Mouse (Mus musculus) embryonic facial prominence, embryonic 13.5 days (tissue): ENCODE data around the gene Mnat1. TPM values are rescaled to one million over a fixed set of nuclear protein-coding genes. Genes with fewer than 3 reads are reported as not detected.
"Not testable (repeated sequence)": the region's sequence is repeated elsewhere in the genome, so short reads cannot be mapped to it uniquely, and the experiment has no call there.

Source experiments
- ATAC-seq: fragments of 200-750 bp; cut with Nextera tagmentation; 2 replicates; pipeline ENCODE4 v1.8.0; 2017; ENCODE audit warnings: low read depth; ENCODE audit not compliant: insufficient number of reproducible peaks, insufficient read depth, low FRiP score, low TSS enrichment
- H3K27ac ChIP-seq: fragments of 300-500 bp; sonication (generic); 2 replicates; pipeline ENCODE4 v1.5.1; 2015; ENCODE audit warnings: moderate library complexity, mild to moderate bottlenecking, inconsistent platforms
- H3K27me3 ChIP-seq: fragments of 300-500 bp; sonication (generic); 2 replicates; pipeline ENCODE4 v1.6.1; 2015; ENCODE audit warnings: mild to moderate bottlenecking, inconsistent platforms
- H3K36me3 ChIP-seq: fragments of 300-500 bp; sonication (generic); 2 replicates; pipeline ENCODE4 v1.6.1; 2015; ENCODE audit warnings: mild to moderate bottlenecking, inconsistent platforms
- H3K4me1 ChIP-seq: fragments of 300-500 bp; sonication (generic); 2 replicates; pipeline ENCODE4 v1.6.1; 2015; ENCODE audit warnings: inconsistent platforms
- H3K4me2 ChIP-seq: fragments of 300-500 bp; sonication (generic); 2 replicates; pipeline ENCODE4 v1.6.1; 2015; ENCODE audit warnings: moderate library complexity, mild to moderate bottlenecking, inconsistent platforms
- H3K4me3 ChIP-seq: fragments of 300-500 bp; sonication (generic); 2 replicates; pipeline ENCODE4 v1.5.1; 2015; ENCODE audit warnings: mild to moderate bottlenecking, inconsistent platforms
- H3K9ac ChIP-seq: fragments of 300-500 bp; sonication (generic); 2 replicates; pipeline ENCODE4 v1.6.1; 2015; ENCODE audit warnings: mild to moderate bottlenecking, inconsistent platforms
- H3K9me3 ChIP-seq: fragments of 300-500 bp; sonication (generic); 2 replicates; pipeline ENCODE4 v1.6.1; 2016; ENCODE audit warnings: inconsistent platforms
- WGBS: fragments of 180-500 bp; shearing (Covaris S2); methylation state at CpG from one replicate; pipeline ENCODE4 v1.1.7; 2015; ENCODE audit warnings: mixed read lengths; 5-methylcytosine and 5-hydroxymethylcytosine counted together
- polyA plus RNA-seq: library from polyadenylated mRNA; unstranded; fragments of >200 nt; fragmentation: Nextera tagmentation; extraction: Ambion mirVana; gene quantifications from 2 replicates; pipeline ENCODE4 v1.2.1, GENCODE M21; 2015

Mnat1 gene
- polyA plus RNA-seq, 1 experiment from 2014 or later, result 34.6 TPM

- H3K27ac ChIP-seq, result no peak overlapping the region
These were observed 24.9 kb upstream of the Mnat1 start for GRCm38 (mm10) chr12:73098593-73098992.

GRCm38 (mm10) chr12:73103713-73104112 is 19.8 kb upstream of the Mnat1 start:
- Histone ChIP-seq H3K4me1 (peaks cover 14% of the 10 kb centered on the region), H3K27ac (no peak overlapping the region), H3K9ac (no peak overlapping the region), H3K27me3 (no peaks in the 10 kb centered on the region), H3K4me2 (no peak overlapping the region), H3K4me3 (no peak overlapping the region), H3K9me3 (peaks cover 3% of the 10 kb centered on the region; the same call in 1 of the 2 replicates), H3K36me3 (peaks cover 54% of the 10 kb centered on the region)
- no peak for ATAC-seq
- 48% methylated on average over 12 of the region's 12 CpGs for WGBS

More at GRCm38 (mm10) chr12:73098593-73098992, 24.9 kb upstream of the Mnat1 start:
- WGBS, result 59% methylated on average over 4 of the region's 4 CpGs
- H3K9ac ChIP-seq, result no peak overlapping the region
- peaks cover 26% of the 10 kb centered on the region for H3K36me3 ChIP-seq
- no peaks in the 10 kb centered on the region; the same call in 1 of the 2 replicates for H3K9me3 ChIP-seq
- H3K27me3 ChIP-seq, result no peaks in the 10 kb centered on the region
- no peaks in the 10 kb centered on the region for H3K4me1 ChIP-seq
- no peak for ATAC-seq
- H3K4me2 ChIP-seq, result no peak overlapping the region
- no peak overlapping the region for H3K4me3 ChIP-seq

GRCm38 (mm10) chr12:73107821-73108220 is 15.7 kb upstream of the Mnat1 start:
- H3K27ac ChIP-seq, result no peak overlapping the region
- H3K9me3 ChIP-seq, result peaks cover 3% of the 10 kb centered on the region; the same call in 1 of the 2 replicates
- peaks cover 40% of the 10 kb centered on the region for H3K4me1 ChIP-seq
- 0 out of 2 replicates have a peak overlapping the region, but pooled peaks have one; percentile 0 for H3K4me2 ChIP-seq
- peaks cover 42% of the 10 kb centered on the region for H3K36me3 ChIP-seq
- no peaks in the 10 kb centered on the region for H3K27me3 ChIP-seq
- H3K9ac ChIP-seq, result no peak overlapping the region
- WGBS, result 32% methylated on average over 2 of the region's 2 CpGs
- H3K4me3 ChIP-seq, result no peak overlapping the region
- no peak for ATAC-seq

- Histone ChIP-seq H3K9ac (peak overlapping the region; percentile 96), H3K27me3 (no peaks in the 10 kb centered on the region), H3K4me1 (peaks cover 38% of the 10 kb centered on the region), H3K27ac (peak overlapping the region; percentile 28; the same call in 1 of the 2 replicates), H3K9me3 (no peaks in the 10 kb centered on the region), H3K36me3 (peaks cover 25% of the 10 kb centered on the region), H3K4me3 (peak overlapping the region; percentile 88), H3K4me2 (peak overlapping the region; percentile 68)
- WGBS, result 2% methylated on average over 23 of the region's 23 CpGs
- ATAC-seq, result peak; percentile 61
These were observed 12.9 kb upstream of the Mnat1 start for GRCm38 (mm10) chr12:73110431-73111111.

GRCm38 (mm10) chr12:73111561-73112325 is 11.8 kb upstream of the Mnat1 start:
- Histone ChIP-seq H3K4me2 (peak overlapping the region; percentile 68), H3K27me3 (no peaks in the 10 kb centered on the region), H3K4me3 (peak overlapping the region; percentile 88), H3K9me3 (no peaks in the 10 kb centered on the region), H3K4me1 (peaks cover 38% of the 10 kb centered on the region), H3K9ac (peak overlapping the region; percentile 96), H3K27ac (peak overlapping the region; percentile 94), H3K36me3 (peaks cover 17% of the 10 kb centered on the region)
- ATAC-seq, result peak; percentile 17; the same call in 1 of the 2 replicates
- WGBS, result under 1% methylated on average over 43 of the region's 44 CpGs

- ATAC-seq, result no peak; the same call in 1 of the 2 replicates
- no peaks in the 10 kb centered on the region for H3K27me3 ChIP-seq
- peak overlapping the region; percentile 96 for H3K9ac ChIP-seq
- H3K4me1 ChIP-seq, result peaks cover 38% of the 10 kb centered on the region
- WGBS, result under 1% methylated on average over 70 of the region's 71 CpGs
- H3K27ac ChIP-seq, result peak overlapping the region; percentile 94
- H3K4me2 ChIP-seq, result peak overlapping the region; percentile 68
- peaks cover 11% of the 10 kb centered on the region for H3K36me3 ChIP-seq
- H3K4me3 ChIP-seq, result peak overlapping the region; percentile 88
- no peaks in the 10 kb centered on the region for H3K9me3 ChIP-seq
These were observed 11.0 kb upstream of the Mnat1 start for GRCm38 (mm10) chr12:73112326-73113087.

GRCm38 (mm10) chr12:73113196-73113595 is 10.3 kb upstream of the Mnat1 start, which contains the start of gene Six4:
Six4 (minus strand) TSS chr12:73113456.
- Histone ChIP-seq H3K9me3 (no peaks in the 10 kb centered on the region), H3K4me2 (peak within 1 kb of the TSS; percentile 68), H3K27ac (peak within 1 kb of the TSS; percentile 94), H3K9ac (peak within 1 kb of the TSS; percentile 96), H3K4me1 (peaks cover 35% of the 10 kb centered on the region), H3K4me3 (peak within 1 kb of the TSS; percentile 88), H3K27me3 (no peaks in the 10 kb centered on the region), H3K36me3 (peaks cover 11% of the 10 kb centered on the region)
- WGBS, result under 1% methylated on average over 20 of the region's 20 CpGs
- peak; percentile 81 for ATAC-seq

GRCm38 (mm10) chr12:73125250-73125649 is 1.7 kb downstream of the Mnat1 start:
- Histone ChIP-seq H3K36me3 (no peaks in the 10 kb centered on the region), H3K27ac (no peak overlapping the region), H3K4me2 (peak overlapping the region; percentile 65; the same call in 1 of the 2 replicates), H3K9ac (peak overlapping the region; percentile 44; the same call in 1 of the 2 replicates), H3K4me1 (peaks cover 16% of the 10 kb centered on the region), H3K4me3 (no peak overlapping the region), H3K9me3 (no peaks in the 10 kb centered on the region), H3K27me3 (no peaks in the 10 kb centered on the region)
- no peak for ATAC-seq
- whole genome bisulfite sequencing, result 65% methylated on average over 4 of the region's 4 CpGs

GRCm38 (mm10) chr12:73140732-73141131 is 17.2 kb downstream of the Mnat1 start:
- H3K4me2 ChIP-seq, result no peak overlapping the region
- H3K9me3 ChIP-seq, result peaks cover 6% of the 10 kb centered on the region; the same call in 1 of the 2 replicates
- H3K27ac ChIP-seq, result no peak overlapping the region
- H3K36me3 ChIP-seq, result 0 out of 2 replicates have a peak, but pooled peaks cover 7% of the 10 kb centered on the region
- no peak overlapping the region for H3K9ac ChIP-seq
- no peaks in the 10 kb centered on the region for H3K27me3 ChIP-seq
- no peak for ATAC-seq
- H3K4me3 ChIP-seq, result no peak overlapping the region
- 90% methylated on average over 3 of the region's 3 CpGs for WGBS
- H3K4me1 ChIP-seq, result no peaks in the 10 kb centered on the region

- Histone ChIP-seq H3K4me1 (no peaks in the 10 kb centered on the region), H3K27ac (no peak overlapping the region), H3K4me3 (no peak overlapping the region), H3K36me3 (0 out of 2 replicates have a peak, but pooled peaks cover 7% of the 10 kb centered on the region), H3K9ac (no peak overlapping the region), H3K4me2 (no peak overlapping the region), H3K9me3 (no peaks in the 10 kb centered on the region), H3K27me3 (no peaks in the 10 kb centered on the region)
- ATAC-seq, result no peak
- 25% methylated on average over 3 of the region's 3 CpGs for WGBS
These were observed 23.7 kb downstream of the Mnat1 start for GRCm38 (mm10) chr12:73147236-73147635.

- H3K9ac ChIP-seq, H3K4me1 ChIP-seq, H3K9me3 ChIP-seq, H3K27me3 ChIP-seq, H3K4me2 ChIP-seq, H3K36me3 ChIP-seq, H3K27ac ChIP-seq, H3K4me3 ChIP-seq, ATAC-seq: not testable (repeated sequence)
- 84% methylated on average over 5 of the region's 5 CpGs for WGBS
These were observed 27.5 kb downstream of the Mnat1 start for GRCm38 (mm10) chr12:73151038-73151437.
